Mouse (Mus musculus): ENCODE data around the gene Fkbpl. TPM values are rescaled to one million over a fixed set of nuclear protein-coding genes. Genes with fewer than 3 reads are reported as not detected.

Fkbpl gene
- polyA plus RNA-seq, 1 experiment = 2.9 TPM

DNA sequence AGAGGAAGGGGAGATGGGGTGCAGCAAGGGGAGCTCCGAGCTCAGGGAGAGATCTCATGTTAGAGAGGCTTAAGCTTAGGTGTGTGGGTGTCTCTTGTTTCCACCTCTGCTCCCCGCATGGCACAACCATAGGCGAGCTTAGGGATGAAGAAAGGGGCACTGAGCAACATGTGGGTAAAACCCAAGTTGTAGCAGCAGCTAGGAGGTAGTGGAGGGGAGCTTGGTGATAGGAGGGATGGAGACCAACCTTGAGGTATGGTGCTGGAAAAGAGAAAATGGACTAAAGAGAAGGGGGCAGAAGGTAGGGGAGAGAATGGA is 15.3 kb downstream of the Fkbpl start:
- TF ChIP-seq POLR2A (IDR thresholded peaks at IDR 0.05; ENCODE audit: borderline replicate concordance, extremely low read depth, low read depth, low read length) (no peak), CTCF (IDR thresholded peaks at IDR 0.05; ENCODE audit: insufficient read depth, low read length) (no peak)
- 55% methylated on average over 3 of the region's 3 CpGs for WGBS
- DNase-seq = no peak
- H3K4me1 ChIP-seq (ENCODE audit: control insufficient read depth, insufficient read depth, low read length) = peaks cover 29% of the 10 kb centered on the region
- no peak overlapping the region for H3K4me3 ChIP-seq (replicated peaks; ENCODE audit: extremely low read depth, low read depth, low read length)

DNA sequence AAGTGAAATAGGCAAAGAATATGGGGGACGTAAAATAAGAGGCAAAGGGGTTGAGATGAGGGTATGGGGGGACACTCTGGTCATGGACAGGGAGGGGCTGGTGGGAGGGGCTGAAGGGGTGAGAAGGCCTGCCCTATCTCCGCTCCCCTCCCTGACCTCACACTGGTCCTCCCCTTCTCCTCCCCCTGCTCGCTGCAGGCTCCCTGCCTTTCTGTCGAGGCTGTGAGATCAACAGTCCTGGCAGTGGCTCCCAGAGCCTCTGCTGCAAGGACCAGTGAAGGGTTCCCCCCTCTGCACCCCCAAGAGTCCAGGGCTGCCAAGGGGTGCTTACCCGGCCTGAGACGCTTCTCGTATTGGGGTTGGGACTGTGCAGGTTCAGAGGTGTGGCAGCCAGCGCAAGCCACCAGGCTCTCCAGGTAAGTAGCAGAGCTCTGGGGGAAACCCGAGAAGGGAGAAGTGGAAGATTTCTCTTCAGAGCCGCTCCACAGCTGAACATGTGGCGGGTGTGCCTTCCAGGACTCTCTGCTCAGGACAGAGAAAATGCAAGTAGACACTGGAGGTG is 15.8 kb downstream of the Fkbpl start:
- peak overlapping the region; percentile 62 for H3K4me3 ChIP-seq (replicated peaks; ENCODE audit: extremely low read depth, low read depth, low read length)
- DNase-seq = no peak
- no peak for TF ChIP-seq CTCF (IDR thresholded peaks at IDR 0.05; ENCODE audit: insufficient read depth, low read length)
- peak; percentile 24; the same call in 1 of the 2 replicates for TF ChIP-seq POLR2A (IDR thresholded peaks at IDR 0.05; ENCODE audit: borderline replicate concordance, extremely low read depth, low read depth, low read length)
- peaks cover 24% of the 10 kb centered on the region for H3K4me1 ChIP-seq (ENCODE audit: control insufficient read depth, insufficient read depth, low read length)
- 42% methylated on average over 11 of the region's 11 CpGs for WGBS

DNA sequence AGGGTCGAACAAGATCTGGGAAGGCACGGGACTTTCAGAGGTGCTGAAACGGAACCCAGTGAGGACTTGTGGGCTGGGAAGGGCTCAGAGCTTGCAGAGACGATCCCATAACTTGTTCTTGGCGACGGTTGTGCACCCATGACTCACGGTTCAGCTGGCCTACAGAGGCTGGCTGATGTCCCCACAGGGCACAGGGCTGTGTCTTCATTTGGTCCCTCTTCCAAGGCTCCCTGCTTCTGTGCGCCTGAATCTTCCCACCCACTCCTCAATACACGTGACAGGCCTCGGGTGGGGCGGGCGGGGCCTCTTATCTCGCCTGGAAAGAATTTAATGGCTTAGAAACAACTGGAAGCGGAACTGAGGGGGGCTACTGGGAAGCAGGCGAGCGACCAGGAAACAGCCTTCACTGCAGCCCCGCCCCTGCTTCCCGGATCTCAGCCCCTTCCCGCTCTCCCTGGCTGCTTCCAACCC is 16.6 kb downstream of the Fkbpl start:
- WGBS = 2% methylated on average over 19 of the region's 19 CpGs
- no peak for DNase-seq

DNA sequence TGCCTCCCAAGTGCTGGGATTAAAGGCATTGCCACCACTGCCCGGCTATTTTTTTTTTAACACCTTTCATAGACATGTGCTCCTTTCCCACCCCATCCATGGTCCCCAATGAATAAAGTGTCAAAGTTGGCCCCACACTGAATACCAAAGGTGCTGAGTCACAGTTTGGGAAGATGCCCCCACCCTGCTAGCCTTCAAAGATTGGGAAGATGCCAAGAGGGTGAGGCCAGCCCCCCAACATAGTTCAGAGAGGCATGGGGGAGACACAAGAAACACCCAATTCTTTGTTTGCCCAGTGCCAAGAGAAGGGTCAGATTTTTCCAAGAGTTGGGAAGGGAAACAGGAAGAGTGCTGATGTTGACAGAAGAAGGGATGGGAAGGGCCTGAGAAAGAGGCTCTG is 17.9 kb downstream of the Fkbpl start:
- Histone ChIP-seq H3K4me3 (replicated peaks; ENCODE audit: extremely low read depth, low read depth, low read length) (no peak overlapping the region), H3K4me1 (ENCODE audit: control insufficient read depth, insufficient read depth, low read length) (peaks cover 13% of the 10 kb centered on the region)
- DNase-seq = no peak
- 67% methylated on average over 1 of the region's 1 CpGs for WGBS
- TF ChIP-seq POLR2A (IDR thresholded peaks at IDR 0.05; ENCODE audit: borderline replicate concordance, extremely low read depth, low read depth, low read length) = no peak
- no peak for TF ChIP-seq CTCF (IDR thresholded peaks at IDR 0.05; ENCODE audit: insufficient read depth, low read length)

More for the DNA sequence above, 16.6 kb downstream of the Fkbpl start:
- peak; percentile 75; the same call in 1 of the 2 replicates for TF ChIP-seq POLR2A (IDR thresholded peaks at IDR 0.05; ENCODE audit: borderline replicate concordance, extremely low read depth, low read depth, low read length)
- TF ChIP-seq CTCF (IDR thresholded peaks at IDR 0.05; ENCODE audit: insufficient read depth, low read length) = no peak
- H3K4me3 ChIP-seq (replicated peaks; ENCODE audit: extremely low read depth, low read depth, low read length) = peak overlapping the region; percentile 62
- peaks cover 18% of the 10 kb centered on the region for H3K4me1 ChIP-seq (ENCODE audit: control insufficient read depth, insufficient read depth, low read length)

DNA sequence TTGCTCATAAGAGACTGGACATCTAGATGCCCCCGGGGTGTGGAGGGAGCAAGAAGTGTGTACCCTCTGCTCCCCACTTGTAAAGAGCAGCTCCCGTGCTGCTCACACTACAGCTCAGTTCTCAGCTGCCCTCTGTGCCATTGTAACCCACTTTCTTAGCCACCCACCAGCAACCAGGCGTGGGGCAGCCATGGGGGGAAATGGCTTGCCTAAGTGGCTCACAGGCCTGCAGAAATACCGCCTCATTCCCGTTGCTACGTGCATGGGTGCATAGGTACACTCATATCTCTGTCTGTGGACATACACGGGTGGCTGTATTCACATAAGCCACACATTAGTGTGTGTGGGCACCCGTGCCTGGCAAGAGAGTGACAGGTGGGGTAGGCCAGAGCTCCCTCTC is 18.4 kb downstream of the Fkbpl start:
- TF ChIP-seq CTCF (IDR thresholded peaks at IDR 0.05; ENCODE audit: insufficient read depth, low read length) (no peak), POLR2A (IDR thresholded peaks at IDR 0.05; ENCODE audit: borderline replicate concordance, extremely low read depth, low read depth, low read length) (no peak)
- Histone ChIP-seq H3K4me1 (ENCODE audit: control insufficient read depth, insufficient read depth, low read length) (peaks cover 13% of the 10 kb centered on the region), H3K4me3 (replicated peaks; ENCODE audit: extremely low read depth, low read depth, low read length) (no peak overlapping the region)
- DNase-seq = no peak
- 87% methylated on average over 8 of the region's 8 CpGs for WGBS

DNA sequence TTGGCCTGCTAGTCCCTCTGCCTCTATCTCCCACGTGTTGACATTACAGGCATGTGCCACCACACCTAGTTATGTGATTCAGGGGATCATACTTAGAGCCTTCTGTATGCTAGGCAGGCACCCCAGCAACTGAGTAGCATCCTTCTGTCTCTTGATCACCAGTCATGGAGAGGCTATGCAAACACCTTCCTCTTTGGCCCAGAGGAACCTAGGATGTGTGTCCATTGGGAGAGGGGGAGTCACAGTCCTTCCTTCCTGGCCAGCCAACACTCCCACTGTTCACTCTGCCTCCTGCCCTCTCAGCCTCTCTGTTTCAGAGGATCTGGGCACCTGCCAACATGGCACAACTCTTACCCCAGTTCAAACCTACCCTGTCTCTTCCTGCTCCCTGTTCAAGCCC is 19.0 kb downstream of the Fkbpl start:
- TF ChIP-seq CTCF (IDR thresholded peaks at IDR 0.05; ENCODE audit: insufficient read depth, low read length) (no peak), POLR2A (IDR thresholded peaks at IDR 0.05; ENCODE audit: borderline replicate concordance, extremely low read depth, low read depth, low read length) (no peak)
- no peak for DNase-seq
- peaks cover 13% of the 10 kb centered on the region for H3K4me1 ChIP-seq (ENCODE audit: control insufficient read depth, insufficient read depth, low read length)
- WGBS = 60% methylated on average over 1 of the region's 1 CpGs
- H3K4me3 ChIP-seq (replicated peaks; ENCODE audit: extremely low read depth, low read depth, low read length) = no peak overlapping the region

- TF ChIP-seq CTCF (IDR thresholded peaks at IDR 0.05; ENCODE audit: insufficient read depth, low read length) (no peak), POLR2A (IDR thresholded peaks at IDR 0.05; ENCODE audit: borderline replicate concordance, extremely low read depth, low read depth, low read length) (no peak)
- 64% methylated on average over 7 of the region's 7 CpGs for WGBS
- DNase-seq = no peak
- peaks cover 10% of the 10 kb centered on the region for H3K4me1 ChIP-seq (ENCODE audit: control insufficient read depth, insufficient read depth, low read length)
- no peak overlapping the region for H3K4me3 ChIP-seq (replicated peaks; ENCODE audit: extremely low read depth, low read depth, low read length)
These were observed 19.9 kb downstream of the Fkbpl start for GRCm38 (mm10) chr17:34664472-34664871.

DNA sequence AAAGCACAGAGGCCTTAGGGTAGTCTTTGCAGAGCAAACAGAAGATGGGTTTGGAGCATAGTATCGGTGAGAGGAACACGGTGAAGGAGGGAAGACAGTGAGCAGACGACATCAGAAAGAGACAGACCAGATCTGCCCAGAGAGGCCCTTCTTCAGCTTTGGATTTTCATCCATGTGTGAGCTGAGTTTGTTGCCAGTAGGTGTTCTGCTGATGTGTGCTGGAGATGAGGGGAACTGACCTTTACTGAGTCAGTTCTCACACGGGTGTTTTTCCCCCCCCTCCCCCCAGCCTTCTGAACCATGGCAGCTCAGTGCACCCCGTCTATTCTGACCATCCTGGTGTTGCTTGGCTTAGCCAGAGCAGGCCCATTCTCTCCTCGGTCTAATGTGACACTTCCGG is 25.7 kb downstream of the Fkbpl start, which contains the start of gene Tnxb:
Gene Tnxb, plus strand, starts transcription at position 301 of the 400 bp plus-strand sequence.
- no peak for TF ChIP-seq POLR2A (IDR thresholded peaks at IDR 0.05; ENCODE audit: borderline replicate concordance, extremely low read depth, low read depth, low read length)
- TF ChIP-seq CTCF (IDR thresholded peaks at IDR 0.05; ENCODE audit: insufficient read depth, low read length) = no peak
- Histone ChIP-seq H3K4me3 (replicated peaks; ENCODE audit: extremely low read depth, low read depth, low read length) (no peak within 1 kb of the TSS), H3K4me1 (ENCODE audit: control insufficient read depth, insufficient read depth, low read length) (peaks cover 17% of the 10 kb centered on the region)
- WGBS = 64% methylated on average over 7 of the region's 7 CpGs
- no peak for DNase-seq

- TF ChIP-seq CTCF (IDR thresholded peaks at IDR 0.05; ENCODE audit: insufficient read depth, low read length) (no peak), POLR2A (IDR thresholded peaks at IDR 0.05; ENCODE audit: borderline replicate concordance, extremely low read depth, low read depth, low read length) (no peak)
- Histone ChIP-seq H3K4me3 (replicated peaks; ENCODE audit: extremely low read depth, low read depth, low read length) (peak overlapping the region; percentile 12), H3K4me1 (ENCODE audit: control insufficient read depth, insufficient read depth, low read length) (peaks cover 17% of the 10 kb centered on the region)
- DNase-seq = no peak
- WGBS = 32% methylated on average over 93 of the region's 93 CpGs
These were observed 26.8 kb downstream of the Fkbpl start for GRCm38 (mm10) chr17:34671151-34672066.
